Mouse (Mus musculus) heart, postnatal 0 days (tissue): Measurements from ENCODE around the gene Ece1. TPM values are rescaled to one million over a fixed set of nuclear protein-coding genes. Genes with fewer than 3 reads are reported as not detected.
A peak's percentile ranks its signal among the peaks of the same experiment; 100 is the strongest.

ENCODE experiments used
- ATAC-seq: fragments of 200-750 bp; cut with Nextera tagmentation; 2 replicates; pipeline ENCODE4 v1.8.0; 2017; ENCODE audit warnings: low read depth, moderate number of reproducible peaks, moderate library complexity; ENCODE audit not compliant: insufficient read depth
- DNase-seq: peaks from one replicate; pipeline ENCODE4 v3.0.0-alpha.2; 2016; ENCODE audit warnings: low spot score
- H3K27ac ChIP-seq: fragments of 300-500 bp; sonication (generic); 2 replicates; pipeline ENCODE4 v1.5.1; 2014; ENCODE audit warnings: low read depth, mild to moderate bottlenecking
- H3K27me3 ChIP-seq: fragments of 300-500 bp; sonication (generic); 2 replicates; pipeline ENCODE4 v1.6.1; 2014; ENCODE audit warnings: low read length, mixed read lengths; ENCODE audit not compliant: control insufficient read depth, insufficient read depth
- H3K36me3 ChIP-seq: fragments of 300-500 bp; sonication (generic); replicated peaks from 2 replicates; pipeline ENCODE4 v1.6.1; 2014; ENCODE audit warnings: low read length, mixed read lengths; ENCODE audit not compliant: control insufficient read depth, insufficient read depth
- H3K4me1 ChIP-seq: fragments of 300-500 bp; sonication (generic); 2 replicates; pipeline ENCODE4 v1.6.1; 2014; ENCODE audit warnings: antibody characterized with exemption; ENCODE audit not compliant: control insufficient read depth, insufficient read depth
- H3K4me2 ChIP-seq: fragments of 300-500 bp; sonication (generic); 2 replicates; pipeline ENCODE4 v1.6.1; 2014; ENCODE audit warnings: low read depth, mild to moderate bottlenecking, low read length, moderate library complexity
- H3K4me3 ChIP-seq: fragments of 300-500 bp; sonication (generic); 2 replicates; pipeline ENCODE4 v1.5.1; 2014; ENCODE audit warnings: low read depth, low read length
- H3K9ac ChIP-seq: fragments of 300-500 bp; sonication (generic); replicated peaks from 2 replicates; pipeline ENCODE4 v1.6.1; 2014; ENCODE audit warnings: low read depth, low read length, mixed read lengths
- H3K9me3 ChIP-seq: fragments of 300-500 bp; sonication (generic); replicated peaks from 2 replicates; pipeline ENCODE4 v1.6.1; 2016; ENCODE audit warnings: low read length; ENCODE audit not compliant: control insufficient read depth
- CTCF ChIP-seq: IDR thresholded peaks from 2 replicates; pipeline ENCODE4 v1.5.1; 2016; ENCODE audit warnings: antibody characterized with exemption, control low read depth, low read depth
- EP300 ChIP-seq: IDR thresholded peaks from 2 replicates; pipeline ENCODE4 v1.6.1; 2016; ENCODE audit warnings: antibody characterized with exemption, low read depth
- WGBS: fragments of 180-500 bp; shearing (Covaris S2); extraction: QIAGEN DNeasy Blood & Tissue Kit; methylation state at CpG from one replicate; pipeline ENCODE4 v1.1.7; 2014; 5-methylcytosine and 5-hydroxymethylcytosine counted together
- polyA plus RNA-seq: library from polyadenylated mRNA; unstranded; fragments of >200 nt; fragmentation: Nextera tagmentation; extraction: Ambion mirVana; gene quantifications from 2 replicates; pipeline ENCODE4 v1.2.1, GENCODE M21; 2015
- total RNA-seq: library from RNA; depleted of rRNA; stranded (reverse); fragments of >200 nt; gene quantifications from 2 replicates; pipeline ENCODE4 v1.2.3, GENCODE M21; 2014; ENCODE audit warnings: low replicate concordance

Gene Ece1
- total and polyA plus RNA-seq, 2 experiments from 2014 or later, result 35.4 to 140 TPM

DNA sequence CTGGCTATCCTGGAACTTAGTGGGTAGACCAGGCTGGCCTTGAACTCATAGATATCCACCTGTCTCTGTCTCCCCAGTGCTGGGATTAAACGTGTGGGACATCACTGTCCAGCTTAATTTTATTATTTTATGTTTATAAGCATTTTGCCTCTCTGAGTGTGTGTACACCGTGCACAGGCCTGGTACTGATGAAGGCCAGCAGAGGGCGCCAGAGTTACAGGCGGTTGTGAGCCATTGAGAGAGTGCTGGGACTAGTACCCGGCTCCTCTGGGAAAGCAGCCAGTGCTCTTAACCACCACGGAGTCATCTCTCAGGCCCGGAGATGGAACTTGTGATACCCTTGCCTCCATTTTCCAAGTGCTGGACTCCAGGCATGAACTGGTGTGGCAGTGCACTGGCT is 4.9 kb upstream of the Ece1 start:
- H3K4me1 ChIP-seq, result no peaks in the 10 kb centered on the region
- TF ChIP-seq EP300 (no peak), CTCF (peak; percentile 43)
- no peaks in the 10 kb centered on the region for H3K9me3 ChIP-seq
- no peak overlapping the region for H3K4me3 ChIP-seq
- H3K36me3 ChIP-seq, result no peaks in the 10 kb centered on the region
- no peak for DNase-seq
- no peaks in the 10 kb centered on the region for H3K27me3 ChIP-seq
- H3K9ac ChIP-seq, result no peak overlapping the region
- no peak overlapping the region for H3K27ac ChIP-seq
- 38% methylated on average over 7 of the region's 7 CpGs for WGBS
- no peak for ATAC-seq
- H3K4me2 ChIP-seq, result no peak overlapping the region

DNA sequence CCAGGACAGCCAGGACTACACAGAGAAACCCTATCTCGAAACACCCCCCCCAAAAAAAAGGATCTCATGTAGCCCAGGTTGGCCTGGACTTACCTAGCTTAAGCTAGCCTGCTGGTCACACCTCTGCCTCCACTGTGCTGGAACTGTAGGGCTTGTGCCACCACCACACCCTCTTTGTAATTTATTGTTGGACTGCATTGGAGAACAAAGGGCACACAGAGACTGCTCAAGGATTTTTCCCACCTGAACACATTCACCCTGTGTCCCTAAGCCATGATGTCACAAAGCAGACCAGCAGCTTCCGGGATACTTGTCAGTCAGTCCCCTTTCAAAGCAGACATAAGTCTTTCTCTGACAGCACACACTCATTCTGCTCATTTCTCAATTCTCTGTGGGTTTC is 3.7 kb upstream of the Ece1 start:
- DNase-seq, result no peak
- TF ChIP-seq CTCF, result no peak
- no peak for TF ChIP-seq EP300
- Histone ChIP-seq H3K27ac (no peak overlapping the region), H3K27me3 (peaks cover 7% of the 10 kb centered on the region; the same call in 1 of the 2 replicates), H3K9me3 (no peaks in the 10 kb centered on the region), H3K4me3 (no peak overlapping the region), H3K4me1 (no peaks in the 10 kb centered on the region), H3K4me2 (no peak overlapping the region), H3K9ac (no peak overlapping the region), H3K36me3 (no peaks in the 10 kb centered on the region)
- 69% methylated on average over 2 of the region's 2 CpGs for WGBS
- ATAC-seq, result no peak

- peak overlapping the region; percentile 77 for H3K4me2 ChIP-seq
- no peak for DNase-seq
- no peak for TF ChIP-seq EP300
- no peak for TF ChIP-seq CTCF
- peaks cover 15% of the 10 kb centered on the region; the same call in 1 of the 2 replicates for H3K27me3 ChIP-seq
- H3K36me3 ChIP-seq, result no peaks in the 10 kb centered on the region
- 15% methylated on average over 17 of the region's 17 CpGs for WGBS
- H3K27ac ChIP-seq, result no peak overlapping the region
- H3K9me3 ChIP-seq, result no peaks in the 10 kb centered on the region
- peak; percentile 38 for ATAC-seq
- H3K4me1 ChIP-seq, result peaks cover 7% of the 10 kb centered on the region
- peak overlapping the region; percentile 81; the same call in 1 of the 2 replicates for H3K9ac ChIP-seq
- peak overlapping the region; percentile 67 for H3K4me3 ChIP-seq
Measured at GRCm38 (mm10) chr4:137861461-137862011, 501 bp upstream of the Ece1 start.

- H3K4me1 ChIP-seq, result peaks cover 17% of the 10 kb centered on the region
- H3K4me3 ChIP-seq, result peak overlapping the region; percentile 67
- H3K9me3 ChIP-seq, result no peaks in the 10 kb centered on the region
- H3K36me3 ChIP-seq, result no peaks in the 10 kb centered on the region
- TF ChIP-seq CTCF, result no peak
- no peak for TF ChIP-seq EP300
- DNase-seq (no peak), ATAC-seq (no peak)
- H3K4me2 ChIP-seq, result peak overlapping the region; percentile 77
- peaks cover 15% of the 10 kb centered on the region; the same call in 1 of the 2 replicates for H3K27me3 ChIP-seq
- 15% methylated on average over 21 of the region's 21 CpGs for WGBS
- H3K27ac ChIP-seq, result peak overlapping the region; percentile 47; the same call in 1 of the 2 replicates
- peak overlapping the region; percentile 81 for H3K9ac ChIP-seq
Measured at GRCm38 (mm10) chr4:137862516-137863240, 641 bp downstream of the Ece1 start.

DNA sequence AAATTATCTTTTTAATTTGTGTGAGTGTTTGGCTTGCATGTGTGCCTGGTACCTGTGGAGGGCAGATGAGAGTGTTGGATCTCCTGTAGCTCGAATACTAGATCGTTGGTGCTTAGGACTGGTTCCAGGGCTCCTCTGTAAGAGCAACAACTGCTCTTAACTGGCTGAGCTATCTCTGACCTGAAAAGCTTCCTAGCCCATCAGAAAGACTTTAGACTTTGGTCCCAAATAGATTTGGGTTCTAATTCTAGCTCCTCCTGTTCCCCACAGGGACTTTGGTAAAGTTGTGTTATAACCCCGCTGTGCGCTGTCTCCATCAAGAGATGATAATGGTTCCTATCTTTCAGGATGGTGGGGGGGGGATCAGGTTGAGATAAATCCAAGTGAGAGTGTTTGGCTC is 2.0 kb downstream of the Ece1 start:
- H3K4me3 ChIP-seq, result peak overlapping the region; percentile 67; the same call in 1 of the 2 replicates
- H3K9ac ChIP-seq, result no peak overlapping the region
- DNase-seq (no peak), ATAC-seq (no peak)
- H3K9me3 ChIP-seq, result no peaks in the 10 kb centered on the region
- H3K27me3 ChIP-seq, result peaks cover 18% of the 10 kb centered on the region; the same call in 1 of the 2 replicates
- TF ChIP-seq EP300, result no peak
- TF ChIP-seq CTCF, result no peak
- H3K4me1 ChIP-seq, result peaks cover 18% of the 10 kb centered on the region
- no peak overlapping the region for H3K27ac ChIP-seq
- H3K4me2 ChIP-seq, result peak overlapping the region; percentile 77
- H3K36me3 ChIP-seq, result no peaks in the 10 kb centered on the region
- 78% methylated on average over 4 of the region's 4 CpGs for WGBS
